Mouse (Mus musculus): ENCODE data around the gene Fndc9. TPM values are rescaled to one million over a fixed set of nuclear protein-coding genes. Genes with fewer than 3 reads are reported as not detected.

Fndc9 gene
- polyA plus RNA-seq, 1 experiment from 2014 or later = 0.43 TPM

GRCm38 (mm10) chr11:46215354-46215753, 20.0 kb upstream of the Fndc9 start:
- peaks cover 41% of the 10 kb centered on the region for H3K4me1 ChIP-seq

GRCm38 (mm10) chr11:46216669-46217068, 18.7 kb upstream of the Fndc9 start:
- DNase-seq (ENCODE audit: extremely low spot score, low spot score) = no peak
- Histone ChIP-seq H3K9me3 (no peaks in the 10 kb centered on the region), H3K4me3 (no peak overlapping the region), H3K4me1 (peaks cover 36% of the 10 kb centered on the region), H3K27ac (no peak overlapping the region), H3K27me3 (ENCODE audit: poor library complexity, severe bottlenecking) (no peaks in the 10 kb centered on the region), H3K36me3 (replicated peaks) (peaks cover 14% of the 10 kb centered on the region)
- WGBS = 77% methylated on average over 7 of the region's 7 CpGs

More at GRCm38 (mm10) chr11:46215354-46215753, 20.0 kb upstream of the Fndc9 start:
- Histone ChIP-seq H3K27me3 (ENCODE audit: poor library complexity, severe bottlenecking) (no peaks in the 10 kb centered on the region), H3K4me3 (no peak overlapping the region), H3K27ac (peak overlapping the region; percentile 64; the same call in 1 of the 2 replicates), H3K36me3 (replicated peaks) (peaks cover 6% of the 10 kb centered on the region), H3K9me3 (no peaks in the 10 kb centered on the region)
- DNase-seq (ENCODE audit: extremely low spot score, low spot score) = peak; percentile 73
- WGBS = 26% methylated on average over 3 of the region's 3 CpGs

- peaks cover 29% of the 10 kb centered on the region for H3K4me1 ChIP-seq
- no peaks in the 10 kb centered on the region for H3K9me3 ChIP-seq
- H3K36me3 ChIP-seq (replicated peaks) = peaks cover 18% of the 10 kb centered on the region
- 90% methylated on average over 9 of the region's 9 CpGs for WGBS
- H3K4me3 ChIP-seq = no peak overlapping the region
- H3K27ac ChIP-seq = no peak overlapping the region
- no peak for DNase-seq (ENCODE audit: extremely low spot score, low spot score)
- no peaks in the 10 kb centered on the region for H3K27me3 ChIP-seq (ENCODE audit: poor library complexity, severe bottlenecking)
Observed at GRCm38 (mm10) chr11:46217686-46218085, 17.6 kb upstream of the Fndc9 start.

- Histone ChIP-seq H3K4me1 (peaks cover 29% of the 10 kb centered on the region), H3K27ac (peak overlapping the region; percentile 51; the same call in 1 of the 2 replicates), H3K4me3 (no peak overlapping the region), H3K27me3 (ENCODE audit: poor library complexity, severe bottlenecking) (no peaks in the 10 kb centered on the region), H3K9me3 (no peaks in the 10 kb centered on the region), H3K36me3 (replicated peaks) (peaks cover 23% of the 10 kb centered on the region)
- 35% methylated on average over 5 of the region's 5 CpGs for WGBS
- DNase-seq (ENCODE audit: extremely low spot score, low spot score) = no peak
Observed at GRCm38 (mm10) chr11:46218584-46218983, 16.7 kb upstream of the Fndc9 start.

- no peak for DNase-seq (ENCODE audit: extremely low spot score, low spot score)
- H3K27ac ChIP-seq = 0 out of 2 replicates have a peak overlapping the region, but pooled peaks have one; percentile 51
- WGBS = 83% methylated on average over 9 of the region's 9 CpGs
- peaks cover 27% of the 10 kb centered on the region for H3K36me3 ChIP-seq (replicated peaks)
- no peaks in the 10 kb centered on the region for H3K9me3 ChIP-seq
- H3K27me3 ChIP-seq (ENCODE audit: poor library complexity, severe bottlenecking) = no peaks in the 10 kb centered on the region
- no peak overlapping the region for H3K4me3 ChIP-seq
- H3K4me1 ChIP-seq = peaks cover 25% of the 10 kb centered on the region
Observed at GRCm38 (mm10) chr11:46219380-46219779, 16.0 kb upstream of the Fndc9 start.

- no peak overlapping the region for H3K27ac ChIP-seq
- DNase-seq (ENCODE audit: extremely low spot score, low spot score) = no peak
- 86% methylated on average over 2 of the region's 2 CpGs for WGBS
- peaks cover 27% of the 10 kb centered on the region for H3K36me3 ChIP-seq (replicated peaks)
- no peak overlapping the region for H3K4me3 ChIP-seq
- no peaks in the 10 kb centered on the region for H3K9me3 ChIP-seq
- peaks cover 23% of the 10 kb centered on the region for H3K4me1 ChIP-seq
- H3K27me3 ChIP-seq (ENCODE audit: poor library complexity, severe bottlenecking) = no peaks in the 10 kb centered on the region
Observed at GRCm38 (mm10) chr11:46220211-46220610, 15.1 kb upstream of the Fndc9 start.

- Histone ChIP-seq H3K4me1 (peaks cover 18% of the 10 kb centered on the region), H3K9me3 (no peaks in the 10 kb centered on the region), H3K27ac (no peak overlapping the region), H3K4me3 (no peak overlapping the region), H3K27me3 (ENCODE audit: poor library complexity, severe bottlenecking) (no peaks in the 10 kb centered on the region), H3K36me3 (replicated peaks) (peaks cover 22% of the 10 kb centered on the region)
- DNase-seq (ENCODE audit: extremely low spot score, low spot score) = no peak
- 80% methylated on average over 2 of the region's 2 CpGs for WGBS
Observed at GRCm38 (mm10) chr11:46223575-46223974, 11.8 kb upstream of the Fndc9 start.

- 84% methylated on average over 5 of the region's 5 CpGs for WGBS
- H3K4me1 ChIP-seq = 0 out of 2 replicates have a peak, but pooled peaks cover under 1% of the 10 kb centered on the region
- no peak overlapping the region for H3K4me3 ChIP-seq
- no peaks in the 10 kb centered on the region for H3K27me3 ChIP-seq (ENCODE audit: poor library complexity, severe bottlenecking)
- H3K36me3 ChIP-seq (replicated peaks) = peaks cover 22% of the 10 kb centered on the region
- no peak for DNase-seq (ENCODE audit: extremely low spot score, low spot score)
- no peak overlapping the region for H3K27ac ChIP-seq
- no peaks in the 10 kb centered on the region for H3K9me3 ChIP-seq
Observed at GRCm38 (mm10) chr11:46225345-46225744, 10.0 kb upstream of the Fndc9 start.

- H3K27me3 ChIP-seq (ENCODE audit: poor library complexity, severe bottlenecking) = no peaks in the 10 kb centered on the region
- H3K4me1 ChIP-seq = peaks cover 13% of the 10 kb centered on the region
- no peaks in the 10 kb centered on the region for H3K9me3 ChIP-seq
- WGBS = 76% methylated on average over 6 of the region's 6 CpGs
- no peaks in the 10 kb centered on the region; the same call in 1 of the 2 replicates for H3K36me3 ChIP-seq (replicated peaks)
- no peak overlapping the region for H3K27ac ChIP-seq
- DNase-seq (ENCODE audit: extremely low spot score, low spot score) = no peak
- H3K4me3 ChIP-seq = no peak overlapping the region
Observed at GRCm38 (mm10) chr11:46230184-46230583, 5.1 kb upstream of the Fndc9 start.

GRCm38 (mm10) chr11:46232803-46233202, 2.5 kb upstream of the Fndc9 start:
- H3K4me1 ChIP-seq = peaks cover 22% of the 10 kb centered on the region
- no peak overlapping the region for H3K27ac ChIP-seq
- no peaks in the 10 kb centered on the region for H3K9me3 ChIP-seq
- peaks cover 8% of the 10 kb centered on the region for H3K36me3 ChIP-seq (replicated peaks)
- H3K27me3 ChIP-seq (ENCODE audit: poor library complexity, severe bottlenecking) = no peaks in the 10 kb centered on the region
- no peak for DNase-seq (ENCODE audit: extremely low spot score, low spot score)
- no peak overlapping the region for H3K4me3 ChIP-seq
- WGBS = 95% methylated on average over 4 of the region's 4 CpGs

GRCm38 (mm10) chr11:46233966-46234365, 1.4 kb upstream of the Fndc9 start:
- H3K4me1 ChIP-seq = peaks cover 22% of the 10 kb centered on the region
- DNase-seq (ENCODE audit: extremely low spot score, low spot score) = no peak
- WGBS = 86% methylated on average over 4 of the region's 4 CpGs
- H3K27me3 ChIP-seq (ENCODE audit: poor library complexity, severe bottlenecking) = no peaks in the 10 kb centered on the region
- H3K9me3 ChIP-seq = no peaks in the 10 kb centered on the region
- no peak overlapping the region for H3K4me3 ChIP-seq
- H3K27ac ChIP-seq = no peak overlapping the region
- H3K36me3 ChIP-seq (replicated peaks) = peaks cover 19% of the 10 kb centered on the region

- 44% methylated on average over 4 of the region's 4 CpGs for WGBS
- no peaks in the 10 kb centered on the region for H3K9me3 ChIP-seq
- peaks cover 49% of the 10 kb centered on the region for H3K36me3 ChIP-seq (replicated peaks)
- H3K27me3 ChIP-seq (ENCODE audit: poor library complexity, severe bottlenecking) = no peaks in the 10 kb centered on the region
- H3K27ac ChIP-seq = no peak overlapping the region
- peaks cover 22% of the 10 kb centered on the region for H3K4me1 ChIP-seq
- H3K4me3 ChIP-seq = no peak overlapping the region
- no peak for DNase-seq (ENCODE audit: extremely low spot score, low spot score)
Observed at GRCm38 (mm10) chr11:46236976-46237375, 1.6 kb downstream of the Fndc9 start.

- peaks cover 62% of the 10 kb centered on the region for H3K36me3 ChIP-seq (replicated peaks)
- H3K27me3 ChIP-seq (ENCODE audit: poor library complexity, severe bottlenecking) = no peaks in the 10 kb centered on the region
- WGBS = 94% methylated on average over 7 of the region's 7 CpGs
- DNase-seq (ENCODE audit: extremely low spot score, low spot score) = no peak
- peaks cover 11% of the 10 kb centered on the region for H3K4me1 ChIP-seq
- H3K4me3 ChIP-seq = no peak overlapping the region
- no peak overlapping the region for H3K27ac ChIP-seq
- no peaks in the 10 kb centered on the region for H3K9me3 ChIP-seq
Observed at GRCm38 (mm10) chr11:46241150-46241673, 5.9 kb downstream of the Fndc9 start.

- Histone ChIP-seq H3K4me3 (no peak overlapping the region), H3K36me3 (replicated peaks) (peaks cover 70% of the 10 kb centered on the region), H3K27me3 (ENCODE audit: poor library complexity, severe bottlenecking) (no peaks in the 10 kb centered on the region), H3K4me1 (peaks cover 11% of the 10 kb centered on the region), H3K9me3 (no peaks in the 10 kb centered on the region), H3K27ac (no peak overlapping the region)
- DNase-seq (ENCODE audit: extremely low spot score, low spot score) = no peak
- 91% methylated on average over 8 of the region's 8 CpGs for WGBS
Observed at GRCm38 (mm10) chr11:46241985-46242384, 6.7 kb downstream of the Fndc9 start.
